Mouse (Mus musculus): ENCODE results near the gene Bcar1.

DNA sequence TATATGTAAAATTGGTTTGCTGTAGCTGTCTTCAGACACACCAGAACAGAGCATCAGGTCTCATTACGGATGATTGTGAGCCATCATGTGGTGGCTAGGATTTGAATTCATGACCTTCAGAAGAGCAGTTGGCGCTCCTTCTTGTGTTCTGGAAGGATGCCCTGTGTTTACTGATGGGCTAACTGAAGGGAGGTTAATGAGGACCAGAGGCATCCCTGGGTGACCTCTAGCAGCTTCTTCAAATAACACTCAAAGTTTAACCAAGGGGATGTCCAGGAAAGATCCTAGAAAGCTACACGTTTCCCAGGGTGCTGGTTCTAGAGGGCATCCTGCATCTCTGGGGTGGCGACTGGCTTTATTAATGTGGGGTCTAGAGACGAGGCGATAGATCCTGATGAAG lies 11.1 kb upstream of the Bcar1 start:
- TF ChIP-seq CTCF (IDR thresholded peaks at IDR 0.05; ENCODE audit: control insufficient read depth, insufficient read depth, insufficient read length) (no peak), CEBPB (IDR thresholded peaks at IDR 0.05; ENCODE audit: low read depth) (no peak), MYOD1 (IDR thresholded peaks at IDR 0.05; ENCODE audit: control insufficient read depth, insufficient read length, low read depth) (no peak), MYOG (IDR thresholded peaks at IDR 0.05; ENCODE audit: control insufficient read depth, extremely low read depth, insufficient read length) (no peak)
